Mouse (Mus musculus) thymus, adult 2 months (tissue): Measurements from ENCODE around the gene D930048N14Rik.

Experiments
- CTCF ChIP-seq: fragments of 200-500 bp; IDR thresholded peaks from 2 replicates; pipeline ENCODE4 v1.5.1; 2012; ENCODE audit warnings: mild to moderate bottlenecking, control low read depth, low read length, moderate library complexity, borderline replicate concordance; ENCODE audit not compliant: control insufficient read depth, poor library complexity, insufficient read depth; ENCODE audit errors: extremely low read depth
- POLR2A ChIP-seq: fragments of 200-500 bp; IDR thresholded peaks from 2 replicates; pipeline ENCODE4 v1.6.1; 2012; ENCODE audit warnings: mild to moderate bottlenecking, low read length, control low read depth, moderate library complexity; ENCODE audit not compliant: control insufficient read depth, poor library complexity, insufficient read depth; ENCODE audit errors: extremely low read depth

DNA sequence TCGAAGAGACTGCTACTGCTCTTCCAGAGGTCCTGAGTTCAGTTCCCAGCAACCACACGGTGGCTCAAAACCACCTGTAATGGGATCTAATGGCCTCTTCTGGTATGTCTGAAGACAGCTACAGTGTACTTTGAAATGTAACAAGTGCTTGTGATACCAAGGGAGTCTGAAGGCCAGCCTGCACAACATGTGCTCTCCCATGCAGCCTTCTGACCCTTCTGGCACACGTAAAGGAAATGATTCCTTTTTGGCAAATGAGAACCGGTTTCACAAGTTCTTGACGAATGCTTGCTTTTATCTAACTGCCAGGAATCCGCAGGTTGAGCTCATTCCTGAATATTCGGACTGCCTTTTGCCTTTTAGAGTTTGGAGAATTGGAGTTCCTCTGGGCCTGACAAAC, 35.6 kb upstream of the D930048N14Rik start:
- TF ChIP-seq CTCF (no peak), POLR2A (no peak)
